Mouse (Mus musculus) spleen, adult 2 months (tissue): ENCODE measurements around the gene 1110012L19Rik. TPM values are rescaled to one million over a fixed set of nuclear protein-coding genes. Genes with fewer than 3 reads are reported as not detected.
A peak's percentile ranks its signal among the peaks of the same experiment; 100 is the strongest.
"Not testable (repeated sequence)": the region's sequence is repeated elsewhere in the genome, so short reads cannot be mapped to it uniquely, and the experiment has no call there.

ENCODE experiments used
- DNase-seq, 2 experiments: peaks; one replicate each; pipeline versions ENCODE4 v3.0.0 to v3.0.0-alpha.2; 2012 to 2021; ENCODE audit warnings: low spot score in 2 of 2, low read depth in 1 of 2
- H3K27ac ChIP-seq: fragments of 200-500 bp; 2 replicates; pipeline ENCODE4 v1.5.1; 2012; ENCODE audit warnings: low read length, inconsistent platforms; ENCODE audit not compliant: insufficient read depth
- H3K27me3 ChIP-seq: fragments of 200-500 bp; 2 replicates; pipeline ENCODE4 v1.6.1; 2012; ENCODE audit warnings: mild to moderate bottlenecking, moderate library complexity, low read length, inconsistent platforms; ENCODE audit not compliant: control insufficient read depth, insufficient read depth
- H3K36me3 ChIP-seq: fragments of 200-500 bp; 2 replicates; pipeline ENCODE4 v1.6.1; 2012; ENCODE audit warnings: mild to moderate bottlenecking, low read length, inconsistent platforms; ENCODE audit not compliant: control insufficient read depth, insufficient read depth
- H3K4me1 ChIP-seq: fragments of 200-500 bp; 2 replicates; pipeline ENCODE4 v1.6.1; 2011; ENCODE audit warnings: inconsistent platforms; ENCODE audit not compliant: control insufficient read depth, insufficient read depth, insufficient read length
- H3K4me3 ChIP-seq: fragments of 200-500 bp; 2 replicates; pipeline ENCODE4 v1.5.1; 2011; ENCODE audit warnings: mild to moderate bottlenecking, inconsistent platforms; ENCODE audit not compliant: insufficient read depth, insufficient read length; ENCODE audit errors: extremely low read depth
- CTCF ChIP-seq: fragments of 200-500 bp; IDR thresholded peaks from 2 replicates; pipeline ENCODE4 v1.5.1; 2011; ENCODE audit warnings: mild to moderate bottlenecking, inconsistent platforms; ENCODE audit not compliant: insufficient read depth, insufficient read length, insufficient replicate concordance; ENCODE audit errors: extremely low read depth
- POLR2A ChIP-seq: fragments of 200-500 bp; IDR thresholded peaks from 2 replicates; pipeline ENCODE4 v1.6.1; 2011; ENCODE audit warnings: low read depth, low read length, inconsistent platforms
- WGBS: fragments of 180-500 bp; shearing (Covaris S2); methylation state at CpG from one replicate; pipeline ENCODE4 v1.1.7; 2018; 5-methylcytosine and 5-hydroxymethylcytosine counted together
- polyA plus RNA-seq: library from polyadenylated mRNA; depleted of rRNA; stranded (reverse); fragments of >200 nt; gene quantifications from 2 replicates; pipeline ENCODE4 v1.2.3, GENCODE M21; 2012; rRNA removed

Gene 1110012L19Rik
- 2.3 and 3.0 TPM in 2 replicates for polyA plus RNA-seq

DNA sequence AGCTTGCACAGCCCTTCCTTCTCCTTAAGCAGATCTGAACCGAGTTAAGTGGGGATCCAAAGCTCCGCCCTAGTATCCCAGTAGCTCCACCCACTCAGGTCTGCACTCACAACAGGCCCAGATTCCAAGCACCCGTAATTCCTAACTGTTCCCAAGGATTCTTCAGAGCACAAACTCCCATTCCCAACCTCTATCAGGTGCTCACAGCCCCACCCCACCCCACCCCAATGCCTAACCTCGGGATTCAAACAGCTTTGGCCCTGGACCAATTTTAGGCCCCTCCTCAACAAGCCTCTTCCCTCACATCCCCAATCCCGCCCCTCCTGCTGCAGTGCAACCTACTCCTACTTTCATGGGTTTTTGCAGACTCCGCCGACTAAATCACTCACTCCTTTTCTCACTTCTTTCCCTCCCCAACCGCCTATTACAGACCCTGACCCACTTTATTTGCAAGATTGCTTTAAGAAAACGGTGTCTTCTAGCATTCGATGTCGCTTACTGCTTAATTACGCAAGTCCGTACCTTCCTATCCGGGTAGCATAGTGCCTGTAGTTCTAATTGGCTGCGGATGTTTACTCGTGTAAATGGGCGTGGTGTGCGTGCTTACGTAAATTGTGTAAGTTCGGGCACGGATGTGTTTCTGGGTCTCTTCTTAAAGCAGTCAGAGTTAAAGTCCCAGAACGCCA lies at the start of gene 1110012L19Rik:
Gene 1110012L19Rik, plus strand, starts transcription at position 602 of the 686 bp plus-strand sequence.
- TF ChIP-seq POLR2A (no peak; the same call in 1 of the 2 replicates), CTCF (no peak)
- 15% methylated on average over 22 of the region's 22 CpGs for whole genome bisulfite sequencing
- peak; percentile 56 to 71 for DNase-seq
- H3K4me3 ChIP-seq = peak within 1 kb of the TSS; percentile 81
- H3K27me3 ChIP-seq = no peaks in the 10 kb centered on the region
- peak within 1 kb of the TSS; percentile 86 for H3K27ac ChIP-seq
- H3K36me3 ChIP-seq = no peaks in the 10 kb centered on the region
- peaks cover 3% of the 10 kb centered on the region; the same call in 1 of the 2 replicates for H3K4me1 ChIP-seq

DNA sequence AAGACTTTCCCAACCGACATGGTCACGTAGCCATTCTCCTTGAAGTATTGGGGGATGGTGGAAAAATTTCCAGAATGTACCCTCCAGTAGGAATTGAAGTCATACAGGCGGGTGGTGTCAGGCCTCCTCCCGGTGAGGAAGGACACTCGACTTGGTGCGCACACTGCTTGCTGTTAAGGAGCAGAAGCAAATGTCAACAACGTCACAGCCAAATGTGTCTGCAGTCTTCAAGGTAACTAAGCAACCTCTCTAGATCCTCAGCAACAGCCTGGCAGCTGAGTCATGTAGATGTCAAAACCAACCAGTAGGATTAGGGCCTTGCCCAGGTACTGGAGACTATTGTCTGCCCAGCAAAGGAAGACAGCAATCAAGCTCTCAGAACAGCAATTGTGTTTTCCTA lies 22.7 kb upstream of the 1110012L19Rik start:
- no peaks in the 10 kb centered on the region; the same call in 1 of the 2 replicates for H3K4me1 ChIP-seq
- H3K36me3 ChIP-seq = peaks cover 6% of the 10 kb centered on the region; the same call in 1 of the 2 replicates
- TF ChIP-seq CTCF (no peak), POLR2A (no peak)
- no peak for DNase-seq
- WGBS = 80% methylated on average over 7 of the region's 7 CpGs
- H3K4me3 ChIP-seq = no peak overlapping the region
- H3K27ac ChIP-seq = no peak overlapping the region
- no peaks in the 10 kb centered on the region for H3K27me3 ChIP-seq

DNA sequence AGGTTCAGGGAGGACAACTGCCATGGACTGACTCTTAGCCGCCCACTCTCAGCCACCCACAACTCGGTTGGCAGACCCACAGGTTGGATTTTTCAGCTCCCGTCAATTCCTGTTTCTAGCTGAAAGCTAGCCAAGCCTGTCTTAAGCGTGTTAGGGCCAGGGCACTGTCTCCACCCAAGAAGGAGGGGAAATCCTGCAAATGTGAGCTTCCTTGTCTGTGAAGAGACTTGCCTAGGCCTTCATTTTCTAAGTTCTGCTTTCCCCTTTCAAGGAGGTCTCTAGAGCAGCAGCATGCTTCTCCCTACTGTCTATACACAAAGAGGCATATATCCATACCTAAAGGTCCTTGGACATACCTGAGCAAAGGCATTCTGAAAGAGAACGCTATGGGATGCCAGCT lies 22.2 kb upstream of the 1110012L19Rik start:
- no peak overlapping the region for H3K27ac ChIP-seq
- H3K4me1 ChIP-seq = no peaks in the 10 kb centered on the region; the same call in 1 of the 2 replicates
- no peak overlapping the region for H3K4me3 ChIP-seq
- TF ChIP-seq CTCF (no peak), POLR2A (no peak)
- peaks cover 6% of the 10 kb centered on the region; the same call in 1 of the 2 replicates for H3K36me3 ChIP-seq
- WGBS = 72% methylated on average over 5 of the region's 5 CpGs
- no peak for DNase-seq
- H3K27me3 ChIP-seq = no peaks in the 10 kb centered on the region

DNA sequence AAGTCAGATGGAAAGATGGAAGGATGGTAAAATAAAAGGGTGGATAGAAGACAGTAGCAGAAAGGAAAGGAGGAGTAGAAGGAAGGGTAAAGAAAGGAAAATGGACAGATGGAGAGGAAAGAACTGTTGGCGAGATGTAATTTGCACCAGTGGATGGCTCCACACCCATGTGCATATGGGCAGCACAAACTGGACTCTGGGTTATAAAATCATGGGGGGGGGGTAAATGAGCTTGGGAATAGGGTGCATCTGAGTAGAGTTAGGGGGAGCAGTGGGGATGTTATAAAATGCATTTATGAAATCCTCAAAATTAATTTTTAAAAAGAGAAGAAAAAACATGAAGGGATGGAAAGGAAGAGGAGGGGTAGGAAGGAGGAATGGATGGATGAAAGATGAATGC lies 21.5 kb upstream of the 1110012L19Rik start:
- TF ChIP-seq CTCF (no peak), POLR2A (no peak)
- no peaks in the 10 kb centered on the region for H3K27me3 ChIP-seq
- no peaks in the 10 kb centered on the region; the same call in 1 of the 2 replicates for H3K4me1 ChIP-seq
- 87% methylated on average over 1 of the region's 1 CpGs for WGBS
- peaks cover 6% of the 10 kb centered on the region; the same call in 1 of the 2 replicates for H3K36me3 ChIP-seq
- no peak overlapping the region for H3K27ac ChIP-seq
- no peak for DNase-seq
- H3K4me3 ChIP-seq = peak overlapping the region; percentile 69; the same call in 1 of the 2 replicates

DNA sequence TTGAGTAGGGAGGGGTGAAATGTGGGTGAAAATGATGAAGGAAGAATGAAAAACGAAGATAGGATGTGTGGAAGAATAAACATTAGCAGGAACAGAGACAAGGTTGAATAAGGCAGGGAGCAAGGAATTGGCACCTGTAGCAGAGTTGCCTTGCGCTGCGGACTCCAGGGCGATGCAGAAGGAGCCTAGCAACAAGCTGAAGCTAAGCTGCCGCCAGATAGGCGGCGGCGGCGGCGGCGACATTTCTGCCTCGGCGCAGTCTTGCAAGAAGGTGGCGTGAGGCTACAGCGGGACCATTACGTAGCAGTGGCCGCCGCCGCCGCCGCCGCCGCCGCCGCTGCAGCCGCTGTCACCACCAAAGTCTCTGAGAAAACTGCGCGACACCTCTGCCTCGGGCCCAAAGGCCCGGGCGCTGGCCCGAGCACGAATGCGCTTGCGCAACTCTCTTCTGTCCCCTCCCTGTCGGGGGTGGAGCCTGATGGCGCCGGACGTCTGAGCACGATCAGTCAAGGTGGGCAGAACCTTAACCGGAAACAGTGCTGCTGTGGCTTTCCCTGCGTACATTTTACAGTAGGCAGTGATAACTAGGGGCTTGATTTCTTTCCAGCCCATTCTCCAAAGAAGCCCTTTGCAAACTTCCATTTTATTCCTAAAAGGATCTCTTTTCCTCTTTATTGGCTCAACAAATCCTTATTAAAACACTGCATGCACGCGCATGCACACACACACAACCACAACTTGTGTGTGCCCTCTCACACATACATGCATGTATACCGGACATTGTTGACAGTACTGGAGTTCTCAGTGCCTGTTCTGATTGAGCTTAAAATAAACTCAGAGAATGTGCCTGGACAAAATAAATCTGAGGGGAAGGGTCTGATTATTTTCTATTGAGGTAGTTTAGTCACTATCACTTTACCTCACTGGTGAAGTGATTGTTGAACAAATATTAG lies 20.7 kb upstream of the 1110012L19Rik start, which contains the start of gene Ids:
Gene Ids, minus strand, starts transcription at position 424 of the 953 bp plus-strand sequence.
- Histone ChIP-seq H3K27ac (peak within 1 kb of the TSS; percentile 43; the same call in 1 of the 2 replicates), H3K4me3 (peak within 1 kb of the TSS; percentile 69), H3K27me3 (no peaks in the 10 kb centered on the region), H3K36me3 (peaks cover 2% of the 10 kb centered on the region; the same call in 1 of the 2 replicates), H3K4me1 (no peaks in the 10 kb centered on the region; the same call in 1 of the 2 replicates)
- DNase-seq = peak; percentile 70 to 84
- 26% methylated on average over 45 of the region's 45 CpGs for WGBS
- TF ChIP-seq CTCF (no peak), POLR2A (no peak; the same call in 1 of the 2 replicates)

DNA sequence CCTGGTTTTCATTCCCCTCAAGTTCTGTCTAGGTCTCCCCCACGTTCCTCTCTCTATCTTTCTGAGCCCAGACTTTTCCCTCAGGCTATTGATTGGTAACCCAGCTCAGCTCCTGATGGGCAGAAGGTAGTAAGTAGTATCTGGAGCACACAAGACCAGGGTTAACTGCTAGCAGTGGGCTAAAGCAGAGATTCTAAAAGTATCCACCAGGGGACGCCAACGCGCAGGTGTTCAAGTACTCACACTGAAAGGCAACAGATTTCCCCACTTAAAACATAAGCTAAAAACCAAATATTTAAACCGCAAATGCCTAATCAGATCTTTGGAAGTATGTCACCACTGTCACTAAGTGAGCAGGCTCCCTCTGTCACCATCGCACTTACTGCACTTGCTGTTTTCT lies 15.9 kb upstream of the 1110012L19Rik start:
- not testable (repeated sequence) for H3K36me3 ChIP-seq, H3K4me3 ChIP-seq, DNase-seq, H3K4me1 ChIP-seq, H3K27me3 ChIP-seq, H3K27ac ChIP-seq
- WGBS = 30% methylated on average over 2 of the region's 6 CpGs

DNA sequence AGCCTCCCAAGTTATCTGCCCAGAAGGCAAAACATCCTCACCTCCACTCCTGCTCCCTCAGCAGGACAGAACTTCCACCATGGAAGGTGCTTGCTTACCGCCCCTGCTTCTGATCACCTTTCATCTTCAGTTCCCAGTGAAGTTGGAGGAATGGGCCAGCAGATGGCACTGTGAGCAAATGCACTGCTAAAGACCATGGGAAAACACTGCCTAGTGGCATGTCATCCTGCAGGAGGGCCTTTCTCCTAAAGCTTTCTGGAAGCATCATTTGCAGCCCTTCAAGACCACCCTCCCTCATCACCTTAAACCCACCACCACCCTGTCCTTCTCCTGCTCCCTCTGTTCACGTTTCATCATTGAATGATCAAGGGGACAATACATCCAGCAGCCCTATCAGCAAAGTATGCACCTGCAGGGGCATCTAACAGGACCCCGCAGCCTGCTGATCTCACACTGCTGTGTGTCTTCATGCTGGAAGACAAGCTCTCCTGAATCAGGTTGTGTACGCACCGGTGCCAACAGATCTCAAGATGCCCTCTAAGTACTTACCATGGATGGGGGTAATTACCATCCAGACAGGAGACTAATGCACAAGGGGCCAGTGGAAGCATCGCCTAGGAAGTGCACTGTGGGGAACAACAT lies 11.1 kb upstream of the 1110012L19Rik start:
- H3K27ac ChIP-seq, H3K36me3 ChIP-seq, DNase-seq, H3K4me1 ChIP-seq, H3K4me3 ChIP-seq, H3K27me3 ChIP-seq: not testable (repeated sequence)
- WGBS = 61% methylated on average over 6 of the region's 6 CpGs
